In genomic region chr3:132860796-132861195, GRCm38 (mm10) we compare ENCODE assay signal across 29 mouse cellular contexts.
DNase-seq lines count a peak whose midpoint lies in the region; ATAC-seq and TF ChIP-seq lines count a peak whose summit lies in the region.
"Had no signal": no experiment of that assay in that cellular context is flagged by ENCODE, and none has a peak within 500 bp of the region (broad histone marks: within the 10 kb centered on the region; RNA-seq: fewer than 3 reads in every experiment).

No protein-coding gene starts in this region.

- no peak for ATAC-seq in liver, embryonic 11.5 days (replicated peaks; ENCODE audit: low FRiP score)
- ATAC-seq: forebrain, embryonic 14.5 days; lung, postnatal 0 days; midbrain, embryonic 16.5 days had no signal

- H3K4me1 ChIP-seq in liver, adult 2 months (ENCODE audit: control insufficient read depth, insufficient read depth, low read length) = peaks cover 5% of the 10 kb centered on the region; the same call in 1 of the 2 replicates
- H3K4me1 ChIP-seq in liver, embryonic 11.5 days (replicated peaks; ENCODE audit: control insufficient read depth, insufficient read depth, low read length) = peaks cover 13% of the 10 kb centered on the region
- peaks cover 35% of the 10 kb centered on the region for H3K4me1 ChIP-seq in limb, embryonic 10.5 days
- H3K4me1 ChIP-seq: hindbrain, embryonic 12.5 days; neural tube, embryonic 13.5 days had no signal

- no peak overlapping the region for H3K4me2 ChIP-seq in liver, embryonic 11.5 days
- H3K4me2 ChIP-seq: embryonic facial prominence, embryonic 15.5 days; heart, embryonic 12.5 days; hindbrain, embryonic 12.5 days; neural tube, embryonic 13.5 days had no signal

- H3K9me3 ChIP-seq in liver, embryonic 11.5 days (ENCODE audit: control insufficient read depth, low read length) = no peaks in the 10 kb centered on the region
- no peaks in the 10 kb centered on the region for H3K9me3 ChIP-seq in limb, embryonic 10.5 days (replicated peaks)
- H3K9me3 ChIP-seq: embryonic facial prominence, embryonic 15.5 days; heart, embryonic 12.5 days; hindbrain, embryonic 12.5 days; midbrain, embryonic 10.5 days; neural tube, embryonic 13.5 days had no signal

- no peak overlapping the region for H3K4me3 ChIP-seq in liver, adult 2 months (ENCODE audit: insufficient read depth, low read depth, low read length)
- no peak overlapping the region for H3K4me3 ChIP-seq in liver, embryonic 11.5 days (ENCODE audit: low read depth, low read length)
- no peak overlapping the region for H3K4me3 ChIP-seq in limb, embryonic 10.5 days
- H3K4me3 ChIP-seq: embryonic facial prominence, embryonic 15.5 days; heart, embryonic 12.5 days; hindbrain, embryonic 12.5 days; left cerebral cortex, adult 2 months; midbrain, embryonic 10.5 days; myocyte; neural tube, embryonic 13.5 days had no signal

- no peak for TF ChIP-seq CTCF in liver, adult 2 months (IDR thresholded peaks at IDR 0.05; ENCODE audit: low read depth, low read length)

- peak; percentile 17 for DNase-seq in embryo, embryonic 10.5 days (ENCODE audit: low spot score)
- DNase-seq in embryo, embryonic 11 days = no peak
- peak; percentile 56 for DNase-seq in liver, adult 2 months (ENCODE audit: extremely low read depth, low read depth, low spot score)
- no peak for DNase-seq in liver, embryonic 11.5 days (ENCODE audit: low spot score)
- peak; percentile 75 for DNase-seq in kidney, adult 9 months
- DNase-seq in limb, embryonic 10.5 days (ENCODE audit: low spot score) = peak; percentile 36
- DNase-seq in spleen, postnatal 14 days (ENCODE audit: low spot score in 2 of 2) = no peak
- DNase-seq in urinary bladder, postnatal 14 days (ENCODE audit: low spot score) = no peak
- DNase-seq: adrenal gland, postnatal 14 days; cerebellum, adult 2 months; cerebellum, postnatal 25 days; gastrocnemius, postnatal 10 days; heart, adult 18-20 months; heart, postnatal 10 days; right cerebral cortex, adult 18-20 months; right cerebral cortex, postnatal 4 days; thymus, adult 18-20 months had no signal

- no peaks in the 10 kb centered on the region for H3K36me3 ChIP-seq in liver, adult 2 months (ENCODE audit: control insufficient read depth, insufficient read depth, low read length)
- no peaks in the 10 kb centered on the region for H3K36me3 ChIP-seq in liver, embryonic 11.5 days (ENCODE audit: control insufficient read depth, insufficient read depth, low read length)
- H3K36me3 ChIP-seq in limb, embryonic 10.5 days = no peaks in the 10 kb centered on the region
- H3K36me3 ChIP-seq: embryonic facial prominence, embryonic 15.5 days; heart, embryonic 12.5 days; hindbrain, embryonic 12.5 days; midbrain, embryonic 10.5 days; neural tube, embryonic 13.5 days had no signal

- no peak overlapping the region for H3K27ac ChIP-seq in liver, adult 2 months (replicated peaks; ENCODE audit: insufficient read depth, low read depth, low read length)
- no peak overlapping the region for H3K27ac ChIP-seq in liver, embryonic 11.5 days (ENCODE audit: low read depth, low read length)
- H3K27ac ChIP-seq in limb, embryonic 10.5 days = peak overlapping the region; percentile 79
- H3K27ac ChIP-seq: embryonic facial prominence, embryonic 15.5 days; hindbrain, embryonic 12.5 days; left cerebral cortex, adult 2 months; liver, embryonic 14.5 days; macrophage; midbrain, embryonic 10.5 days; neural tube, embryonic 13.5 days had no signal

- no peak for TF ChIP-seq POLR2A in liver, adult 2 months (IDR thresholded peaks at IDR 0.05; ENCODE audit: extremely low read depth, insufficient read depth, low read length)

- H3K79me2 ChIP-seq in liver, adult 2 months (ENCODE audit: control insufficient read depth, insufficient read depth, low read length) = no peaks in the 10 kb centered on the region

- no peaks in the 10 kb centered on the region for H3K27me3 ChIP-seq in liver, adult 2 months (ENCODE audit: control insufficient read depth, insufficient read depth, low read length)
- 0 out of 2 replicates have a peak, but pooled peaks cover 4% of the 10 kb centered on the region for H3K27me3 ChIP-seq in liver, embryonic 11.5 days (replicated peaks; ENCODE audit: control insufficient read depth, insufficient read depth, low read length)
- H3K27me3 ChIP-seq in limb, embryonic 10.5 days (ENCODE audit: low read depth, poor library complexity, severe bottlenecking) = no peaks in the 10 kb centered on the region
- H3K27me3 ChIP-seq: embryonic facial prominence, embryonic 15.5 days; heart, embryonic 12.5 days; hindbrain, embryonic 12.5 days; neural tube, embryonic 13.5 days had no signal

- 47% methylated on average over 8 of the region's 8 CpGs for WGBS in liver, adult 2 months
- WGBS in liver, embryonic 11.5 days = 79% methylated on average over 8 of the region's 8 CpGs
- WGBS in limb, embryonic 10.5 days = 72% methylated on average over 8 of the region's 8 CpGs

- H3K9ac ChIP-seq in liver, adult 2 months (ENCODE audit: low read depth, low read length) = no peak overlapping the region
- no peak overlapping the region for H3K9ac ChIP-seq in liver, embryonic 11.5 days (ENCODE audit: low read depth, low read length)
- H3K9ac ChIP-seq: embryonic facial prominence, embryonic 15.5 days; heart, embryonic 12.5 days; hindbrain, embryonic 12.5 days; liver, embryonic 14.5 days; neural tube, embryonic 13.5 days had no signal

Comparison
In these comparisons a context has a peak if more than half of its experiments do, and no peak if none do; other contexts are left out.
1. DNase-seq: peak in embryo, embryonic 10.5 days (single experiment), liver, adult 2 months (single experiment), kidney, adult 9 months (single experiment) and limb, embryonic 10.5 days (single experiment); none in embryo, embryonic 11 days (single experiment), liver, embryonic 11.5 days (single experiment), spleen, postnatal 14 days (0 of 2) and urinary bladder, postnatal 14 days (single experiment).